Mouse (Mus musculus): Measurements from ENCODE around the gene Obscn. TPM values are rescaled to one million over a fixed set of nuclear protein-coding genes. Genes with fewer than 3 reads are reported as not detected.

Obscn gene
- polyA plus RNA-seq, 1 experiment from 2014 or later = 0.03 TPM

DNA sequence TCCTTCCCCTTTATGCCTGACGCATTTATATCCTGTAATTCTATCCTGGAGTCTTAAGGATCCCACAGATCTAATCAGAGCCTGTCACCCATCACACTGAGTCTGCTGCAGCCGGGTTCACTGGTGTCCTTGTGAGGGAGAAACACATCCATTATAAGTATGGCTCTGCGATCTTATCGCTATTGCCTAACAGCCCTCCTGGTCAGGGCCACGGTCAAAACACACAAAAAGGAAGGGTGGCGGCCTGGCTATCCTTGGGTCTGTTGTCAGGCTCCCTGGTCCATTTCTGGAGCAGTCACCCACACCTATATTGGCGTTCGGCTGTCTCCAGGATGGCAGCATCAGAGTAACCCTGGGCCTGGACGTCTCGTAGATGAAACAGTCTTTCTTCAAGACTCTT lies 48.6 kb downstream of the Obscn start:
- 93% methylated on average over 10 of the region's 10 CpGs for WGBS
- no peak overlapping the region for H3K27ac ChIP-seq (ENCODE audit: low read depth, low read length)
- DNase-seq (ENCODE audit: low spot score, missing footprints) = no peak

DNA sequence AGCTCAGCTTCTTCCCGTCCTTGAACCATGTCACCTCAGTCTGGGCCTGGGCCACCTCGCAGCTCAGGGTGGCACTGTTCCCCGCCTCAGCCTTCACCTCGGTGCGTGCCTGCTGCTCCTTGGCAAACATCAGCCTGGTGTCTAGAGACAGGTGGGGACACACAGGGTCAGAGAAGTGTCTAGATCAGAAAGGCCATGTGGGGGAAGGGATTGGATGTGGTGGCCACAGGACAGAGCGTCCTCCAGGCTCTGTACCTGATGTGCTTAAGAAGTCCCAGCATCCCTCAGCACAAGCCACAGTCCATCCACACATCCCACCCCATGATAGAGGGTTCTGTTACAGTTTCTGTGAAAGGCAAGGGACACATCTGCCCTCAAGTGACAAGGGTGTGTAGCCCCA lies 51.0 kb downstream of the Obscn start:
- Histone ChIP-seq H3K36me3 (ENCODE audit: control insufficient read depth, insufficient read depth, low read length) (no peaks in the 10 kb centered on the region), H3K9ac (ENCODE audit: low read length) (no peak overlapping the region), H3K4me1 (ENCODE audit: control insufficient read depth, insufficient read depth, low read length) (no peaks in the 10 kb centered on the region), H3K9me3 (ENCODE audit: control insufficient read depth, low read length) (no peaks in the 10 kb centered on the region), H3K27me3 (ENCODE audit: control insufficient read depth, insufficient read depth, low read length) (no peaks in the 10 kb centered on the region), H3K27ac (ENCODE audit: low read depth, low read length) (no peak overlapping the region), H3K4me3 (ENCODE audit: low read depth, low read length) (no peak overlapping the region), H3K4me2 (no peak overlapping the region)
- ATAC-seq (ENCODE audit: low FRiP score) (no peak), DNase-seq (ENCODE audit: low spot score, missing footprints) (no peak)
- 88% methylated on average over 6 of the region's 6 CpGs for WGBS

More for the DNA sequence above, 48.6 kb downstream of the Obscn start:
- no peak overlapping the region for H3K4me3 ChIP-seq (ENCODE audit: low read depth, low read length)
- no peak overlapping the region for H3K4me2 ChIP-seq
- no peaks in the 10 kb centered on the region for H3K27me3 ChIP-seq (ENCODE audit: control insufficient read depth, insufficient read depth, low read length)
- H3K9me3 ChIP-seq (ENCODE audit: control insufficient read depth, low read length) = no peaks in the 10 kb centered on the region
- no peak overlapping the region for H3K9ac ChIP-seq (ENCODE audit: low read length)
- no peak for ATAC-seq (ENCODE audit: low FRiP score)
- H3K4me1 ChIP-seq (ENCODE audit: control insufficient read depth, insufficient read depth, low read length) = no peaks in the 10 kb centered on the region
- no peaks in the 10 kb centered on the region for H3K36me3 ChIP-seq (ENCODE audit: control insufficient read depth, insufficient read depth, low read length)

DNA sequence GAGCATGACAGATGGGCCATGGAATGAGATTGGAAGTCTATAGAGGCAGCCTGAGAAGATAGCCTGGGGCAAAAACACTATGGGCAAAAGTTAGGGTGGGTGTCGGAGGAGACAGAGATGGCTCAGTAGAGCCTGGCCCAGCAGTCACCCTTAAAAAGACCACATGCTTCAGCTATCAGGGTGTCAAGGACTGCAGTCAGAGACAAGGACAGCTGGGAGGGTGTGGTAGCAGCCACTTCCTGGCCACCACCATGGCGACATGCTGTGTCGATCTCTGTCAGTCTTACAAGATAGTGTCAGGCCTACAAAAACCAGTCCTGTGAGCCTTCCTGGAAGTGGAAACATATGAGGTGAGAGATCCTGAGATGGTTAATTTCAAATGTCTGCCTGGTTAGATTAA lies 53.1 kb downstream of the Obscn start:
- DNase-seq (ENCODE audit: low spot score, missing footprints) (no peak), ATAC-seq (ENCODE audit: low FRiP score) (no peak)
- H3K4me3 ChIP-seq (ENCODE audit: low read depth, low read length) = no peak overlapping the region
- no peaks in the 10 kb centered on the region for H3K27me3 ChIP-seq (ENCODE audit: control insufficient read depth, insufficient read depth, low read length)
- H3K9me3 ChIP-seq (ENCODE audit: control insufficient read depth, low read length) = no peaks in the 10 kb centered on the region
- H3K4me2 ChIP-seq = no peak overlapping the region
- H3K36me3 ChIP-seq (ENCODE audit: control insufficient read depth, insufficient read depth, low read length) = no peaks in the 10 kb centered on the region
- 88% methylated on average over 3 of the region's 3 CpGs for WGBS
- H3K4me1 ChIP-seq (ENCODE audit: control insufficient read depth, insufficient read depth, low read length) = no peaks in the 10 kb centered on the region
- H3K27ac ChIP-seq (ENCODE audit: low read depth, low read length) = no peak overlapping the region
- H3K9ac ChIP-seq (ENCODE audit: low read length) = no peak overlapping the region

DNA sequence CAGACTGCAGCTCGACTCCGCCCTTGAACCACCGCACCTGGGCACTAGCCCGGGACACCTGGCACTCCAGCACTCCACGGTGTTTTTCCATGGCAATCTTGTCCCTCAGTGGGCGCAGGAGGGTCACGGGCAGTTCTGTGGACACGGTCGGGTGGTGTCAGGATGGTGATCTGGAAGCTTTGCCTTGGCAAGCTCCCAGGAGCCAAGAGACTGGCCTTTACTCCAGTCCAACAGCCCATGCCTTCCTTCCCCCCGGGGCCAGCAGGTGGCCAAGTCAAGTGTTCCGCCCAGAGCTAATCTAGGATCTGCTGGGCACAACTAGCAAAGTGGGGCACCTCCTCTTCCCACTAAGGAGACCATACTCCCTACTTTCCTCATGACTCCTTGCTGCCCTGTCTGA lies 57.9 kb downstream of the Obscn start:
- Histone ChIP-seq H3K9me3 (ENCODE audit: control insufficient read depth, low read length) (no peaks in the 10 kb centered on the region), H3K9ac (ENCODE audit: low read length) (no peak overlapping the region), H3K27ac (ENCODE audit: low read depth, low read length) (no peak overlapping the region), H3K4me2 (no peak overlapping the region), H3K4me1 (ENCODE audit: control insufficient read depth, insufficient read depth, low read length) (no peaks in the 10 kb centered on the region), H3K27me3 (ENCODE audit: control insufficient read depth, insufficient read depth, low read length) (no peaks in the 10 kb centered on the region), H3K36me3 (ENCODE audit: control insufficient read depth, insufficient read depth, low read length) (no peaks in the 10 kb centered on the region; the same call in 1 of the 2 replicates), H3K4me3 (ENCODE audit: low read depth, low read length) (no peak overlapping the region)
- 91% methylated on average over 11 of the region's 11 CpGs for WGBS
- DNase-seq (ENCODE audit: low spot score, missing footprints) = no peak
- no peak for ATAC-seq (ENCODE audit: low FRiP score)

DNA sequence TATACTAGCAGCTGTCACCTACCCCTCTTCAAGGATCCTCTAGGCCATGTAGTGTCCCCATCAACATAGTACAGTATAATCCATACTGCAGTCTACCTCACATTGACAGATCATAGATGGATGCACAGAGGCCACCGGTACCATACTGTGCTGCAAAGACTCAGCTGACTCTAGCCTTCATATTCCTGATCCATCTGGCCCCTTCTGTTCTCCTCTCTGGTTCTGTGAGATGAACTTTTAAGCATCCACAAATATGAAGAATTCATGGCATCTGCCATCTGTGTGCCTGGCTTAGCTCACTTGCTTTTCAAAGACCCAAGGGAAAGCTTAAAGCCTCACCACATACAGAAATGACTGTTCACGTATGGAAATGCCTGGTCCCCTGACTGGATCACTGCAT lies 65.9 kb downstream of the Obscn start:
- WGBS = 81% methylated on average over 2 of the region's 2 CpGs
- no peaks in the 10 kb centered on the region for H3K36me3 ChIP-seq (ENCODE audit: control insufficient read depth, insufficient read depth, low read length)
- no peak overlapping the region for H3K4me2 ChIP-seq
- no peak for ATAC-seq (ENCODE audit: low FRiP score)
- H3K9me3 ChIP-seq (ENCODE audit: control insufficient read depth, low read length) = no peaks in the 10 kb centered on the region
- H3K9ac ChIP-seq (ENCODE audit: low read length) = no peak overlapping the region
- DNase-seq (ENCODE audit: low spot score, missing footprints) = no peak
- H3K4me1 ChIP-seq (ENCODE audit: control insufficient read depth, insufficient read depth, low read length) = peaks cover 6% of the 10 kb centered on the region; the same call in 1 of the 2 replicates
- H3K27ac ChIP-seq (ENCODE audit: low read depth, low read length) = no peak overlapping the region
- no peak overlapping the region for H3K4me3 ChIP-seq (ENCODE audit: low read depth, low read length)
- no peaks in the 10 kb centered on the region for H3K27me3 ChIP-seq (ENCODE audit: control insufficient read depth, insufficient read depth, low read length)

DNA sequence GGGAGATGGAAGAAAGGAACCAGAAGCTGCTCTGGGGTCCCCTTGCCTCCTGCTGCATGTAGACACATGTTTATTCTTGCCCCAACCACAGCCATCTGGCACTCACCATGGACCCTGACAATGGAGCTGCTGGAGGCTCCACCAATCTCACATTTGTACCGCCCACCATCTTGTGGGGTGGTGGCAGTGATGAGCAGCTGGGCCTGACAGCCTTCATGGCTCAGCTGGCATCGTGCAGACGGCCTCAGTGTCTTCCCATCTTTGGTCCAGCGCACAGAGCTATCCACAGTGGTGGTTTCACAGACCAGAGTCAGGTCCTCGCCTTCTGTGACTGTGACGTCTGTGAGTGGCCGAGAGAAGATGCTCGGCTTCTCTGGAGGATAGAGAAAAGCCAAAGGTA lies 67.3 kb downstream of the Obscn start:
- H3K9me3 ChIP-seq (ENCODE audit: control insufficient read depth, low read length) = no peaks in the 10 kb centered on the region
- DNase-seq (ENCODE audit: low spot score, missing footprints) = no peak
- no peak overlapping the region for H3K4me3 ChIP-seq (ENCODE audit: low read depth, low read length)
- H3K27ac ChIP-seq (ENCODE audit: low read depth, low read length) = no peak overlapping the region
- no peak for ATAC-seq (ENCODE audit: low FRiP score)
- H3K27me3 ChIP-seq (ENCODE audit: control insufficient read depth, insufficient read depth, low read length) = no peaks in the 10 kb centered on the region
- no peak overlapping the region for H3K9ac ChIP-seq (ENCODE audit: low read length)
- H3K4me2 ChIP-seq = no peak overlapping the region
- peaks cover 6% of the 10 kb centered on the region; the same call in 1 of the 2 replicates for H3K4me1 ChIP-seq (ENCODE audit: control insufficient read depth, insufficient read depth, low read length)
- H3K36me3 ChIP-seq (ENCODE audit: control insufficient read depth, insufficient read depth, low read length) = no peaks in the 10 kb centered on the region
- WGBS = 88% methylated on average over 8 of the region's 8 CpGs

DNA sequence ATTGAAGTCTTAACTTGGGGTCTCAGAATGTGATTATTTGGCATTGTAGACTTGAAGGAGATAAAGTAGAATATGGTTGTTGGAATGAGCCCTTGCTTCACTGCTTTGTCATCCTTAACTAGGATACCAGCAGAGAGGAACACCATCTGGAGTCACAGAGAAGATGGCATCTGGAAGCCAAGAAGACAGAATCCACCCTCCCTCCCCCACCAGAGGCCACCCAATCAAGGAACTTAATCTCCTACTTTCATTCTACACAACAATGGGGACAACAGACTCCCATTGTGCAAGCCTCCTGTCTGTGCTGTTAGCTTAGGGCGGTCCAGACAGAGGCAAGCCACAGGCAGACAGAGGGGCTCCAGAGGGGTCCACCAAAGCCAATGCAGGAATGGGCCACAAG lies 67.8 kb downstream of the Obscn start:
- Histone ChIP-seq H3K4me3 (ENCODE audit: low read depth, low read length) (no peak overlapping the region), H3K4me2 (no peak overlapping the region), H3K9ac (ENCODE audit: low read length) (no peak overlapping the region), H3K4me1 (ENCODE audit: control insufficient read depth, insufficient read depth, low read length) (peaks cover 6% of the 10 kb centered on the region; the same call in 1 of the 2 replicates), H3K9me3 (ENCODE audit: control insufficient read depth, low read length) (no peaks in the 10 kb centered on the region), H3K36me3 (ENCODE audit: control insufficient read depth, insufficient read depth, low read length) (no peaks in the 10 kb centered on the region), H3K27ac (ENCODE audit: low read depth, low read length) (no peak overlapping the region; the same call in 1 of the 2 replicates), H3K27me3 (ENCODE audit: control insufficient read depth, insufficient read depth, low read length) (no peaks in the 10 kb centered on the region)
- DNase-seq (ENCODE audit: low spot score, missing footprints) (no peak), ATAC-seq (ENCODE audit: low FRiP score) (no peak)
- 25% methylated on average over 1 of the region's 1 CpGs for WGBS

DNA sequence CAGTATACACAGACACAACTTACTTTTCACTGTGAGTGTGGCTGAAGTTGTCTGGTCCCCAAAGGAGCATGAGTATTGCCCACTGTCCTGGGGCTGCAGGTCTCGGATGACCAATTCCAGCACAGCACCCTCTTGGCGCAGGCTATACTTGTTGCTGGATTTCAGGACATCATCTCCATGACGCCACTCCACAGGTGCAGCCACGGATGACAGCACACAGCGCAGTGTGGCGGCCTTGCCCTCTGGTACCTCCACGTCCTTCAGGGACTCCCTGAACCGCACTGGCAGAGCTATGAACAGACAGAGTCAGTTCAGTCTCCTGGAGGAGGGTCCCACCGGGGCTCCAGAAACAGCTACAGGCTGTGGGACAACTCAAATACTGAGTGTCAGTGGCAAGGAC lies 68.3 kb downstream of the Obscn start:
- Histone ChIP-seq H3K27me3 (ENCODE audit: control insufficient read depth, insufficient read depth, low read length) (no peaks in the 10 kb centered on the region), H3K9me3 (ENCODE audit: control insufficient read depth, low read length) (no peaks in the 10 kb centered on the region), H3K4me1 (ENCODE audit: control insufficient read depth, insufficient read depth, low read length) (peaks cover 6% of the 10 kb centered on the region; the same call in 1 of the 2 replicates), H3K4me2 (no peak overlapping the region), H3K36me3 (ENCODE audit: control insufficient read depth, insufficient read depth, low read length) (no peaks in the 10 kb centered on the region), H3K27ac (ENCODE audit: low read depth, low read length) (no peak overlapping the region), H3K9ac (ENCODE audit: low read length) (no peak overlapping the region), H3K4me3 (ENCODE audit: low read depth, low read length) (no peak overlapping the region)
- 81% methylated on average over 9 of the region's 9 CpGs for WGBS
- no peak for ATAC-seq (ENCODE audit: low FRiP score)
- DNase-seq (ENCODE audit: low spot score, missing footprints) = no peak

DNA sequence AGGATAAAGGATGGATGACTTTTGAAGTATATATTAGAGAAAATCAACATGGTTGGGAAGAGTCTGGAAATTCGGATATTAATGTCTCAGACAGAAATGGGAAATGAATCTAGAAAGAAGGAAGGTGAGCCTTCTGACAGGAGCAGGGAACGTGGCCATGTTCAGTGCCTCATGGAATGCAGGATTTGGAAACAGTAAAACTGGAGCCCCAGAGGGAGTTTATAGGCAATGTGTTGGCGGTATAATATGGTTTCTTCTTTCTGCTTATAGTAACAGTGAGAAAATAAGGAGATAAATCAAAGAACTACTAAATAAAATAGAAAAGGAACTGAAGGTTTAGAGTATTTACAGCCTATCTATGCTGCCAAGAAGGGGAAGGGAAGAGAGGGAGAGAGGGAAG lies 78.2 kb downstream of the Obscn start:
- H3K4me2 ChIP-seq = no peak overlapping the region
- no peak overlapping the region for H3K27ac ChIP-seq (ENCODE audit: low read depth, low read length)
- 77% methylated on average over 3 of the region's 3 CpGs for WGBS
- no peaks in the 10 kb centered on the region for H3K27me3 ChIP-seq (ENCODE audit: control insufficient read depth, insufficient read depth, low read length)
- H3K9ac ChIP-seq (ENCODE audit: low read length) = no peak overlapping the region
- ATAC-seq (ENCODE audit: low FRiP score) = no peak
- no peak overlapping the region for H3K4me3 ChIP-seq (ENCODE audit: low read depth, low read length)
- no peaks in the 10 kb centered on the region for H3K9me3 ChIP-seq (ENCODE audit: control insufficient read depth, low read length)
- no peak for DNase-seq (ENCODE audit: low spot score, missing footprints)
- no peaks in the 10 kb centered on the region for H3K4me1 ChIP-seq (ENCODE audit: control insufficient read depth, insufficient read depth, low read length)
- no peaks in the 10 kb centered on the region for H3K36me3 ChIP-seq (ENCODE audit: control insufficient read depth, insufficient read depth, low read length)

DNA sequence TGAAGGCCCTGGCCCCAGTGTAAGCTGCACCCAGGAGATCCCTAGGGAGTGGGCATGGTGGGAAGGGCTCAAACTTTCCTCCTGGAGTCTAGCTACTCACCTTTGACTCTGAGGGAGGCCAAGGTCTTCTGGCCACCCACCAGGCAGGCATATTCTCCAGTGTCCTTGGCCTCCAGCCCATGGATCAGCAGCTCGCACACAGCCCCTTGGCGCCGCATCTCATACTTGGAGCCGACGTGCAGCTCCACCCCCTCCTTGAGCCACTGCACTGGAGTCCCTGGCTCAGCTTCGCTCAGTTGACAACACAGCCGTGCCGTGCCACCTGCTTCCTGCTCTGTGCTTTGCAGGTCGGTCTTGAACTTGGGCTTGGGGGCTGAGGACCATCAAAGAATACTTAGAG lies 85.2 kb downstream of the Obscn start:
- ATAC-seq (ENCODE audit: low FRiP score) (no peak), DNase-seq (ENCODE audit: low spot score, missing footprints) (no peak)
- no peak overlapping the region for H3K9ac ChIP-seq (ENCODE audit: low read length)
- no peaks in the 10 kb centered on the region for H3K9me3 ChIP-seq (ENCODE audit: control insufficient read depth, low read length)
- H3K4me1 ChIP-seq (ENCODE audit: control insufficient read depth, insufficient read depth, low read length) = no peaks in the 10 kb centered on the region
- 83% methylated on average over 9 of the region's 9 CpGs for WGBS
- H3K4me2 ChIP-seq = no peak overlapping the region
- H3K27me3 ChIP-seq (ENCODE audit: control insufficient read depth, insufficient read depth, low read length) = no peaks in the 10 kb centered on the region
- H3K27ac ChIP-seq (ENCODE audit: low read depth, low read length) = no peak overlapping the region
- no peaks in the 10 kb centered on the region for H3K36me3 ChIP-seq (ENCODE audit: control insufficient read depth, insufficient read depth, low read length)
- no peak overlapping the region for H3K4me3 ChIP-seq (ENCODE audit: low read depth, low read length)
